In genomic region chr13:92963351-92963895, GRCm38 (mm10) we compare ENCODE assay signal across 11 mouse cellular contexts.
"Had no signal": no experiment of that assay in that cellular context is flagged by ENCODE, and none has a peak within 500 bp of the region (broad histone marks: within the 10 kb centered on the region; RNA-seq: fewer than 3 reads in every experiment).

No protein-coding gene starts in this region.

- ATAC-seq: midbrain, embryonic 15.5 days had no signal

- DNase-seq: kidney, postnatal 25 days; layer of hippocampus, postnatal 36 days; liver, embryonic 13.5 days; lung, adult 2 months; lung, postnatal 14 days; lung, postnatal 4 days; retina, postnatal 1 day; right cerebral cortex, postnatal 25 days; thymus, adult 18-20 months; thymus, postnatal 36 days had no signal
